Mouse (Mus musculus): Measurements from ENCODE around the gene Olfml1.
A peak's percentile ranks its signal among the peaks of the same experiment; 100 is the strongest.

Gene Olfml1

GRCm38 (mm10) chr7:107567261-107567671 is at the start of gene Olfml1:
Olfml1 (plus strand) TSS chr7:107567446.
- DNase-seq (ENCODE audit: low read depth in 2 of 2, low spot score in 2 of 2) = no peak

DNA sequence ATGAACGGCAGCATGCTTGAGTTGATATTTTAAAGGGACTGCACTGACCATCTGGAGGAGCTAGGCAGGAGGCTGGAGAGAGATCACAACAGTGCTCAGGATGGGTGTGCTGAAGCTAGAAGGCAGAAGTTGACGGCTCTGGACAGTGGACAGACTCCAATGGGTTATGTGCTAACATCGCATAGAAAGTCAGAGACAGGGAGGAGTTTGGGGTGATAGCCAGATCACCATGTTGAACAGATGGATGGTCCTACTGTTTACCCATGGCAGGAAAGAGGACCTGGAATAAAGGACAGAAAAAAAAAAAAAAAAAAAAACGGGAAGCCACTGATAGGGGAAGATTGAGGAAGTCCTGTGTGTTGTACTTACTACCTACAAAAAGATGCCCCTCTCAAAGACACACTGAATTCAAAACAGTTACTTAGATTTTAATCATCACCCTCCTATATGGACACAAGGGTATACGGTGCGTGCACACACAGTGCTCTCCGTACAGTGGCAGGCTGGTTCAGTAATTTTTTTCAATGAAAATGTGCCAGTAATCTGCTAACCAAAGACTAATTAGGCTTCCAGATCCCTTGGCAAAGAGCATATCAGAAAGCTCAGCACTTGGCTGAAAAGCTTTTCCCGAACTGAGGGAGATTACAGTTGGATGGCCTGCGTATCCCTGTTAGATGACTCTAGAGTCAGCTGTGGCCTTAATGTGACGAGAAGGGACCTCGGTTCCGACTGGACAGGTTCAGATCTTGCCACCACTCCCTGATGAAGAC is 47.8 kb upstream of the Olfml1 start:
- DNase-seq (ENCODE audit: low read depth in 2 of 2, low spot score in 2 of 2) = no peak

DNA sequence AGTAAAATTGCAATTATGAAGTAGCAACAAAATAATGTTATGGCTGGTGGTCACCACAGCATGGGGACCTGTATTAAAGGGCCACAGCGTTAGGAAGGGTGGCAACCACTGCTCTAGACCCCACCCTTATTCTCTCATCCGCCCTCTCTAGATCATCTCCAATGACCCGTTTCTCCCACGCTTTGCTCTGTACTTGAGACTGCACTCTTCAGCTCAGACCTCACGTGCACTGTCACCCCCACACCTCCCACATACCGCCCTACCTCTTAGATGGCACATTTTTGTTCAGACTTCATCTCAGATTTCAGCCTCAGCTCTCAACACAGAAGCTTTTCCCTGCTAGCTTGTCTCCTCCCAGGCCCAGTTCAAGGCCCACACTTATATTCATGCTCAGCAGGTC is 45.8 kb upstream of the Olfml1 start:
- DNase-seq (ENCODE audit: low read depth in 2 of 2, low spot score in 2 of 2) = no peak

- no peak for DNase-seq (ENCODE audit: low read depth in 2 of 2, low spot score in 2 of 2)
These were observed 40.9 kb upstream of the Olfml1 start for GRCm38 (mm10) chr7:107526299-107526698.

GRCm38 (mm10) chr7:107528169-107528772 is 39.0 kb upstream of the Olfml1 start:
- no peak for DNase-seq (ENCODE audit: low read depth in 2 of 2, low spot score in 2 of 2)

GRCm38 (mm10) chr7:107529364-107529763 is 37.9 kb upstream of the Olfml1 start:
- no peak for DNase-seq (ENCODE audit: low read depth in 2 of 2, low spot score in 2 of 2)

- DNase-seq (ENCODE audit: low read depth in 2 of 2, low spot score in 2 of 2) = no peak
These were observed 31.9 kb upstream of the Olfml1 start for GRCm38 (mm10) chr7:107535311-107535710.

GRCm38 (mm10) chr7:107536516-107536915 is 30.7 kb upstream of the Olfml1 start:
- no peak for DNase-seq (ENCODE audit: low read depth in 2 of 2, low spot score in 2 of 2)

GRCm38 (mm10) chr7:107540034-107540433 is 27.2 kb upstream of the Olfml1 start:
- DNase-seq (ENCODE audit: low read depth in 2 of 2, low spot score in 2 of 2) = no peak

DNA sequence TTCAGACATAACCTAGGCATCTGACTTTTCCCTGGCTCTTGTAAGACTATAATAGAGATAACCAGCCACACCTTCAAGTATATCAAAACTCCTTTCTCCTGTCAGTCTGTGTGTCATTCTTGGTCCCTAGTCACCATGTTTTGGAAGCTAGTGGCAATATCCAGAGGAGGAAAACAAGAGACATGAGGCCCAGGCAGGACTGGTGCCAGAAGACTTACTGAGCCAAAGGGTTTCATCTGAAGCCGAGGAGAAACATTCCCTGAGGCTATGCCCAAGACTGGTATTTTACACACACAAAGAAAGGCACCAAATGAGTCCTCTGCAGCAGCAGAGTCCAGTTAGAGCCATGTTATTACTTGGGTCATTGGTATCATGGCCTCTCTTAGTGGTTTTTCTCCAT is 22.2 kb upstream of the Olfml1 start:
- DNase-seq (ENCODE audit: low read depth in 2 of 2, low spot score in 2 of 2) = no peak

DNA sequence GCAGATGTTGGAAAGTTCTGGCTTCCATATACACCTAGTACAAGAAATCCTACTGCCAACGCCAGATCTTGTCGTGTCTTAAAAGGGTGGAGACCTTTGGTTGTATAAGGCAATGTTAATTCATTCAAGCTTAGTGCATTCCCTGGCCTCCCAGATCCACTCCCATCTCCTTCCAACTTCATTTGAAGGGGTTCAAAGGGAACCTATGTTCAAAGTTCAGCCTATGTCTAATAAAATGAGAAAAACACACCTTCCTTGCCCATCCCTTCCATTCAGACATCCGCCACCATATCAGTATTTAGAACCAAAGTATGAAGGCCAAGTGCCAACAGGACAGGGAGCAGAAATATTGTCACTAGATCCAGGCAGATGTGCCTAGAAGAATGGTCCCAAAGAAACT is 19.4 kb upstream of the Olfml1 start:
- no peak for DNase-seq (ENCODE audit: low read depth in 2 of 2, low spot score in 2 of 2)

GRCm38 (mm10) chr7:107553461-107553860 is 13.8 kb upstream of the Olfml1 start:
- no peak for DNase-seq (ENCODE audit: low read depth in 2 of 2, low spot score in 2 of 2)

DNA sequence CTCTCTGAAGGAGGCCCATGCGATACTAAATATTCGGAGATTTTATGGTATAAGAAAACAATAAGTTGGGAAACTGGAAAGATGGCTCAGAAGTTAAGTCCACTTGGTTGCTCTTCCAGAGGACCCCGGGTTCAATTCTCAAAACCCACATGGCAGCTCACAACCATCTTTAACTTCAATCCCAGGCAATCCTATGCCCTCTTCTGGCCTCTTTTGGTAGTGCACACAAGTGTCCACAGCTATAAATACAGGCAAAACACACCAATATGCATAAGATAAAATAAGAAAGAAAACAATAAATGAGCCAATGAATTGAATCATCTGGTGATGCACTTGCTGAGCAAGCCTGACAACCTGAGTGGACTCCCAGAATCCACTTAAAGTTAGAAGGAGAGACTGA is 11.3 kb upstream of the Olfml1 start:
- DNase-seq (ENCODE audit: low read depth in 2 of 2, low spot score in 2 of 2) = no peak

GRCm38 (mm10) chr7:107560675-107561074 is 6.6 kb upstream of the Olfml1 start:
- no peak for DNase-seq (ENCODE audit: low read depth in 2 of 2, low spot score in 2 of 2)

DNA sequence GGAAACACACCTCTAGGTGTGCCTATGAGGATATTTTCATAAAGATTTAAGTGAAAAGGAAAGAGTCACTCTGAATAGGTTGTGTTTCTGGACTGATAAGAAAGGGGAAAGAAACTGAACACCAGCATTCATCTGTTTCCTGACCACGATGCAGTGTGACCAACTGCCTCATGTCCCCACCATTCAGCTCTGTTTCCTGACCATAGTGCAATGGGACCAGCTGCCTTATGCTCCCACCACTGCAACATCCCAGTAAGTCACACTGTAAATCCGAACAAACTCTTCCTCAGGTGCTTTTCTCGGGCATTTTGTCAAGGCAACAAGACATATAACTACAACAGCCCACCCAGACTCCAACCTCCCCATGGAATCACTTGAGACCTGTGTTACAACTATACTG is 5.7 kb upstream of the Olfml1 start:
- DNase-seq (ENCODE audit: low read depth in 2 of 2, low spot score in 2 of 2) = no peak

- no peak for DNase-seq (ENCODE audit: low read depth in 2 of 2, low spot score in 2 of 2)
These were observed 3.5 kb upstream of the Olfml1 start for GRCm38 (mm10) chr7:107563727-107564126.

DNA sequence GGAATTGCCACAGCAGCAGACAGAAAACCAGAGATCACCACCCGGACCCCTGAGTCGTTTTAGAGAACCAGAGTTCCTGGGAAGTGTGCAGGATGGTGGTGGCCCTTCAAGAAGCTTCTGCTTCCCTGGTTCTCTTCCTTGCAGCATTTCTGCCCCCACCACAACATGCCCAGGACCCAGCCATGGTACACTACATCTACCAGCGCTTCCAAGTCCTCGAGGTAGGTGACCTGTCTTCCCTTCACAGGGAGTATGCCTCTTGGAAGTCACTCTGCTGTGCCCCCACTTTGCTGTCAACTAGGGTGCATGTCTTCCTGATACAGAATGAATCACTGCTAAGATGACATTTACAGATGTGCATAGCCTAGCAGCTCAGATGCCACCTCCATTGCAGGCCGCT is 428 bp downstream of the Olfml1 start:
- DNase-seq (ENCODE audit: low read depth in 2 of 2, low spot score in 2 of 2) = no peak

DNA sequence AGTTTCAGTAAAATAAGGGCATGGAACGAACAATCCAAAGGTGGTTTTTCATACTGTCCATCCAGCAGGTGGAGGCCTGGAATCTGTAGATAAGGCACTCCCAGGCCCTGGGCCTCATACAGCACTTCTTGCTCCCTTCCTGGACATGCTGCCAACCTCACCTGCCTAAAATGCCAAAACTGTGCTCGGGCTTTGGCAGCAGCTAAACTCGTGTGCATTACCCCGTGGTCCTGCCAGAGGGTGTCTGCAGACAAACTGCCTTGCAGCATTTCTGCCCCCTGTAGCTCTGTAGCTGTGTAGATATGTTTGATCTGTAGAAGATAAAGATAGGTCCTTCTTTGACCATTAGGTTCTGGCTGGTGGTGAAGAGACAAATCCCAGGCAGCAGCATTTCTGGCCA is 1.7 kb downstream of the Olfml1 start:
- no peak for DNase-seq (ENCODE audit: low read depth in 2 of 2, low spot score in 2 of 2)

DNA sequence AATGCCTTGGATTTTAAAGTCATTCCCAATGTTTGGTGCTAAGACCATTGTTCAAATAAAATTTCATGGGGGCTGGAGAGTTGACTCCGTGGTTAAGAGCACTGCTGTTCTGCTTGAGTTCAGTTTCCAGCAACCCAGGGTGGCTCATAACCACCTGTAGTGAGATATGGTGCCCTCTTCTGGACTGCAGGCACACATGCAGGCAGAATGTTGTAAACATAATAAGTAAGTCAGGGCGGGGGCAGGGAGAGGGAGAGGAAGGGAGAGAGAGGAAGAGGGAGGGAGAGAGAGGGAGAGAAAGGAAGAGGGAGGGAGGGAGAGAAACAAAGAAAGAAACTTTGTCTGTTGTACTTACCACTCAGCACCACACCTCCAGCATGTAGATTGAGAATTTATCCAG is 6.6 kb downstream of the Olfml1 start:
- DNase-seq (ENCODE audit: low read depth in 2 of 2, low spot score in 2 of 2) = no peak

DNA sequence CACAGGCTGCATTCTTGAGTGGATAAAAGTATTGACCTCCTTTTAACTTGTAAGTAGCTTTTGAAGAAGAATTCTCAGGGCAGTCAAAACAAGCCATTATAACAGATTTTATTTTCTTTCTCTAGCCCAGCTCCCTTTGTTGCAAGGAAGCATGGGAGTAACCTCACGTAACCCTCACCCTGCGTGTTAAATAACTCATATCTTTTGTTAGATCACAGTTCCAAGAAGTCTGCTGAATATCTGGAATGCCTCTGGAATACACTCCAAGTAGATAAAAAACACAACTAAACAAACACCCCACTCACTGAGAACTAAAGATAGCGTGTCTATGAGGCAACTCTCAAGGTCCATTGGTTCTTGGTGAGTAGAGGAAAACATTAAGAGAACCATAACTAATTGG is 7.0 kb downstream of the Olfml1 start:
- no peak for DNase-seq (ENCODE audit: low read depth in 2 of 2, low spot score in 2 of 2)

- no peak for DNase-seq (ENCODE audit: low read depth in 2 of 2, low spot score in 2 of 2)
These were observed 25.4 kb downstream of the Olfml1 start for GRCm38 (mm10) chr7:107592641-107593040.

- DNase-seq (ENCODE audit: low read depth in 2 of 2, low spot score in 2 of 2) = no peak
These were observed 26.7 kb downstream of the Olfml1 start for GRCm38 (mm10) chr7:107593904-107594303.

DNA sequence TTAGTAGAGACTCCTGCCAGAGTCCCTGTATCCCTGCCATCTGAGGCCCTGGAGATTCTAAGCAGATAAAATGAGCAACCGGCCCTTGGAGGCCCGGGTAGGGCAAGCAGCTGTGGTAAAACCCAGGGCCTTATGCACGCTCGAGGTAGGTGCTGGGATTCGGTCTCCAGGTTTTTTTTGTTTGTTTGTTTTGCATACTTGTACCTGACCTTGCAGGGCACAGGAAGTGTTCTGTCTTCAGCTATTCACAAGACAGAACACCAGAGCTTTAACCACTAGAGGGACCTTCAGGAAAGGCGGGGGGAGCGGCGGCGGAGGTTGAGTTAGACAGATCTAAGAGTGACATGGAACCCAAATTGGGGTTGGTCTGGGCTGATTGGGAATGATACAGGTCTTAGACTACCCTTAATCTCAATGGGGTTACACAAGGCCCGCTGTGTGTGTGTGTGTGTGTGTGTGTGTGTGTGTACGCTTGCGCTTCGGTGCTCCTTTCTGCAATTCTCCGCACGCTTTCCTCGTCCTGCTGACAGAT is 27.1 kb downstream of the Olfml1 start:
- DNase-seq (ENCODE audit: low read depth in 2 of 2, low spot score in 2 of 2) = peak in 1 of 2 experiments; percentile 4

Data from CD8-positive naive resting alpha-beta T cell, adult 2 months (primary cell).